Mouse (Mus musculus) ZHBTc4 (cell line): ENCODE data around the gene Rps26.
A peak's percentile ranks its signal among the peaks of the same experiment; 100 is the strongest.

Experiments used
- DNase-seq: peaks from one replicate; pipeline ENCODE4 v3.0.0-alpha.2; 2011; ENCODE audit warnings: low read depth, low spot score

Gene Rps26

DNA sequence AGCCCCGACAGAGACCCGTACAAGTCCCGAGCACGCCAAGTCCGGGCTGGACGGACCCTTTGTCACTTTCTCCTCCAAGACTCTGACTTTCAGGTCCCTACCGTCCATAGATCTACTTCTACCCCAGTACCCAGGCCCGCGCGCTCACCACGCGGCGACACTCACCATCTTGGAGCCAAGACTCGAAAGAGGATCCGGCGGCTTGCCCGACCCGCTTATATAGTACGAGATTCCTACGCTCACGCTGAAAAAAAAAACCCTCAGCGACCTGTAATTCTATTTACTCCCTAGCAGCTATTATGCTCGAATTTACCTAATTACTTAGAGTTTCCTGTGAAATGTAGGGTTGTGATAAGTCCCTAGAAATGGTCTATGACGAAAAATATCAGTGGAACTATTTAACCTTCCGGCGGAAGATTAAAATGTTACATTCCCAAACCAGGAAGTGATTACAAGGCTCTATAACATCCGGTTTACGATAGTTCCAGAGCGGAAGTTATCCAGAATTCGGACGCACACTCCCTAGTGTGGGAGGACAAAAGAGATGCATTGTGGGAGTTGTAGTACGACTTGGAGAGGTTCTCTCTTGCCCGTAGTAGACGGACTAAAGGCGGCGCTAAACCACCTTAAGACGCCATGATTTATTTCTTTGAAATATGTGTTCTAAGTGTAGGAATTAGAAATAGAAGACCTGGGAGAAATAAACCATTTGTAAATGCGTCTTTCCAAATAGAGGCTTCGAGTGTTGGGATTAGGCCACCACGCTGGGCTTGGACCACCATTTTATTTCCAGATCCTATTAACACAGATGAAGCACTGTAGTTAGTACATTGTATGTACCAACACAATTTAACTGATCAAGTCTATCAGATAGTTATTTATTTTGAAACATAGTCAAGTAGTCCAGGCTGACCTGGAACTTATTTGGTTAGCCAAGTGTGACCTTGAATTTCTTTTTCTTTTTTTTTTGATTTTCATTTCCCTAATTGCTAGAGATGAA lies at the start of gene Rps26:
Gene Rps26, minus strand, starts transcription at position 437 of the 1,000 bp plus-strand sequence.
- DNase-seq, result peak; percentile 98

DNA sequence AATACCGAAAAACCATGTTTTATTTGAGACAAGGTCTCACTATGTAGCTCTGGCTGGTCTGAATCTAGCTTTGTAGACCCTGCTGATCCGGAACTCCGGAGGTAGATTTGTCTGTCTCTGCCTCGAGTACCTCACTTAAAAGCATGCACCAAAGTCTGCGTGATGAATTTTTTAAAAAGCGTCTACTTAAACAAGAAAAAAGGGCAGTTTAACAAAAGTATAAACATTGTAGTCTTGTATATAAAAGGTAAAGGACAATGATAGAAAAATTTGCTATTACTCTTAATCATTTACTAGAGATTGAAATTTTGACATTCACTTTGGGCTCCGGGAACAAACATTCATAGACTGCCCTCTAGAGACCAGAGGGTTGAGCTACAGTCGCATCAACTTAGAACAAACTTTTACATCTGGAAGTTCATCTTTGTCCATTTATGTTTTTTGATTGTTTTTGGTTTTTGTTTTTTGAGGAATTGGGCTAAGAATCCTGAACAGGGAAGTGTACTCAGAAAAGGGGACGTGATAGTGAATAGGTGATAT lies 48.0 kb upstream of the Rps26 start:
- DNase-seq, result peak; percentile 41

DNA sequence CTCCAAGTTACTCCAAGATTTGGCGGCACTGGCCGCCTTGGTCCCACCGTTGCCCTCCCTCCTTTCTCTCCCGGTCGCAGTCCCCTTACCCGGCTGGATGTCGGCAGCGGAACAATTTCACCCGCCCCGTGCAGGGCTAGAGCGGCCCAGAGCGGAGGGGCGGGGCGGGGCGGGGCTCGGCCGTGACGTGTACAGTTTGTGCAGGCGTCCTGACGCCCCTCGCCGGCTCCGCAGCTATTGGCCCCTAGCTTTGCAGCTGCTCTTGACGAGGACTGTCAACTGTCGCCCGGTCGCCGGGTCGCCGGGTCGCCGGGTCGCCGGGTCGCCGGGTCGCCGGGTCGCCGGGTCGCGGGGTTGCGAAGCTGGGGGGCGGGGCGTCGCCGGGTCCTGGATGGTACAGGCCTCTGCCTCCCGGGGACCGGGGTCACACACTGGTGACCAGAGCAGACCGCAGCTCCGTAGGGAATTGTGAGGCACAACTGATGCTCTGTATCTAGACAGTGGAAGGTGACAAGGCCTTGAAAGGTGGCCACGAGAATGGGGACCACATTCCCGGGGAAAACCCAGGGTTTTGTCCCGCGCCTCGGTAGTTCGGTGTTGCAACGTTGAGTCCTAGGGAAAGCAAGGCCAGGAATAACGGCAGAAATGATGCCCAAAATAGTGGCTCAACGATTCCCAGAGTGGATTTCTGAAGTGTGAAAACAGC lies 47.4 kb upstream of the Rps26 start, which contains the start of gene Suox:
Gene Suox, minus strand, starts transcription at position 311 of the 706 bp plus-strand sequence.
- DNase-seq, result peak; percentile 93

DNA sequence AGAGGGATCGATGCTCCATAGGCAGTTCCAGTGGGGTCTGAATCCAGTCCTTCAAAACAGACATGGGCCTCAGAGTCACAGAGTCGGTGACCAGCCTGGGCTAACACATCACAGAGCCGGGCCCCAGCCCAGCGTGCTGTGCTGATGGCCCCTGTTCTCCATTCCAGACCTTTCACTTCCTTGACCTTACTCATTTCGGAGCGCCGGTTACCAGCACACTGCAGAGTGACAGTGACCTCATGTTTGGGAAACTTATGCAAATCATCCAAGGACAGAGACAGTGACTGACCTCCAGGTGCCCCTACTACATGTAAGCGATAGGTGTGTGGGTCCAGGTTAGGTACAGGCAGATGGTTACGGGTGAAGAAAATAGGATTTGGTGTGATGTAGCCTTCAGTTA lies 44.6 kb upstream of the Rps26 start:
- no peak for DNase-seq

DNA sequence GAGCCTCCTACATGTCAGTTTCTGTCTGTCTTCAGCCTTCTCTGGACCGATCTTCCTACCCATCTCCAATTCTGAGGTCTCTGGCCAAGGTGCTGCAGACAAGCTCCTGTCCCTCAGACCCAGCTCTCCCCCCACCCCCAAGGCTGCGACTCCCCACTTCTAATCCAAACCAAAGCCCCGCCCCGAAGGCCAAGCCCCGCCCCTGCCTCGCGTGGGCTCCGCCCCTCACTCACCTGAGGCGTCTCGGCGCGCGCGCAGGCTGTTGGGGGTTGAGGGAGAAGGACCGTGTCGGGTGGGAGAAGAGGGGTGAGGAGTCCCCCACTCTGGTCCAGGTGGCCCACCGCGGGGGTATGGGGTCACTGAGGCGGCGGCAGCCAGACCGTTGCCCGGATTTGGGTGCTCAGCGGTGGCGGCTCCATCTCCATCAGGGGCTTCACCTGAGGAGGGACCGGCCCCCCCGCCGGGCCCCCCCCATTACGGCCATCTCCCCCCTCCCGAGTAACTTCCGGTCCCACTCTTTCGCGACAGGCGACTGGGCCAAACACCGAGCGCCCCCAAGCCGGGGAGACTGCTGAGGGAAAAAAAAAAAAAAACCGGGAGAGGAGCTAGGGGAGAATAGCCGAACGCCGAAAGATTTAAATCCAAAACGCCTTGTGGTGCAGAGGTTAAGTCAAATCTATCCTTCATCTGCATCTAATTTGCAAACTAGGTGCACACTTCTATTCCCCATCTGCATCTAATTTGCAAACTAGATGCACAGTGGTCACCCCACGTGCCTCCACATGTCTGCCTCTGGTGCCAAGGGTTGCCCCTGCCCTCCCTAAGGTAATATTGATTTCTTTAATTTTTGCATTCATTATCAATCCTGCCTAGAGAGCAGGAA lies 42.5 kb upstream of the Rps26 start:
- peak; percentile 83 for DNase-seq

DNA sequence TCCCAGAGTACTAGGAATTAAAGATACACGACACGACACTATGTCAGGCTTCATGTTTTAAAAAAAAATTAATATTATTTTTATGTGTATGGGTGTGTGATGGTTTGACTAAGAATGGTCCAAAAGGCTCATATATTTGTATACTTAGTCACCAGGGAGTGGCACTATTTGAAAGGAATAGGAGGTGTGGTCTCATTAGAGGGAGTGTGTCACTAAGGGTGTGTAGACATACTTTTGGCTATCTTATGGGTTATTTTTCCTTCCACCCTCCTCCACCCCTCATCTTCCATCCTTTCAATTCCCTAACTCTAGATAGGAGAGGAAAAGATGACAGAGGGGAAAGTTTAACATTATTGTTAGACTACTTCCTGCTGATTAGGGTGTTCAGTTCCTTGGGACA lies 39.3 kb upstream of the Rps26 start:
- no peak for DNase-seq

DNA sequence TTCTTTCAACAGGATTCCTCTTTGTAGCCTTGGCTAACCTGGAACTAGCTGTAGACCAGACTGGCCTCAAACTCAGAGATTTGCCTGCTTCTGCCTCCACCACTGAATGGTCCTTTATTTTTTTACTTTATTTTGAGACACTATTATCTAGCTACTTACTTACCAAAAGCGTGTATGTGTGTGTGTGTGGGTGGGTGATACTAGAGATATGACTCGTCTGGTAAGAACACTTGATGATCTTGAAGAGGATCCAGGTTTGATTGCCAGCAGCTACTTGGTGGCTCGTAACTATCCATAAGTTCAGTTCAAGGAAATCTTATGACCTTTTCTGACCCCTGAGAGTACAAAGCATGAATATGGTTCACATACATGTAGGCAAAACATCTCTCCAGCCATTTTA lies 38.8 kb upstream of the Rps26 start:
- DNase-seq, result no peak

DNA sequence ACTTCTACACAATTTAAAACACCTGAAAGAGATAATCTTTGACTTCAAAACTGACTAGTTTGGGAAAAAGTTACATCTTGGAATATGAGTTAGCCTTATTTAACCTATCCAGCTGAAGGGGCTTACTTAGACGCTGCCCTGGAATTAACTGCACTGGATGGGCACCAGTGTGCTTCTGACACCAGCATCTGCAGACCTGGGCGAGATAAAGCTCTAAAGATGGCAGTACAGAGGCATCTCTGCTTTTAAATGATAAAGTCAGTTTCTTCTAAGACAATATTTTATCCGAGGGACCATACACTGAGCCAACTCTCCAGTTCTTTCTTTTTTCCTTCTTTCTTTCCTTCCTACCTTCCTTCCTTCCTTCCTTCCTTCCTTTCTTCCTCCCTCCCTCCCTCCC lies 38.3 kb upstream of the Rps26 start:
- DNase-seq, result no peak

DNA sequence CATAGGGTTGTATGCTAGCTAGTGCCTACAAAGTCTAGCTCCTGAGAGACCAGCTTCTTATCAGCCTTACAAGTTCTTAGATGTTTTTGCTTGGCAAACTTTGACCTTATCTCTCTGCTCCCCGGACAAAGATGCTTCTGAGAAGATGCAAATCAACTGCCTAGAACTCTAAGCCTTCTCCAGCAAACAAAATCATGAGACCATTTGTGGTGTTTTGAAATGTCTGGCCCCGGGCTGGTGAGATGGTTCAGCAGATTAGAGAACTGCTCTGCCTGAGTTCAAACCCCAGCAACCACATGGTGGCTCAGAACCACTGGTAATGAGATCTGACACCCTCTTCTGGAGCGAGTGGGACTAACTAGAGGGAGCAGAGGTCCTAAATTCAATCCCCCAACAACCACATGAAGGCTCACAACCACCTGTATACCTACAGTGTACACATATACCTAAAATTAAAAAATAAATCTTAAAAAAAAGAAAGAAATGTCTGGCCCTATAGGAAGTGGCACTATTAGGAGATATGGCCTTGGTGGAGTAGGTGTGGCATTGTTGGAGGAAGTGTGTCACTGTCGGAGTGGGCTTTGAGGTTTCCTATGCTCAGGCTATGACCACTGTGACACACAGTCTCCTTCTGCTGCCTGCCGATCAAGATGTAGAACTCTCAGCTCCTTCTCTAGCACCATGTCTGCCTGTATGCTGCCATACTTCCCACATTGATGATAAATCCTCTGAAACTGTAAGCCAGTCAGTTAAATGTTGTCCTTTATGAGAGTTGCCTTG lies 37.1 kb upstream of the Rps26 start:
- DNase-seq, result no peak

DNA sequence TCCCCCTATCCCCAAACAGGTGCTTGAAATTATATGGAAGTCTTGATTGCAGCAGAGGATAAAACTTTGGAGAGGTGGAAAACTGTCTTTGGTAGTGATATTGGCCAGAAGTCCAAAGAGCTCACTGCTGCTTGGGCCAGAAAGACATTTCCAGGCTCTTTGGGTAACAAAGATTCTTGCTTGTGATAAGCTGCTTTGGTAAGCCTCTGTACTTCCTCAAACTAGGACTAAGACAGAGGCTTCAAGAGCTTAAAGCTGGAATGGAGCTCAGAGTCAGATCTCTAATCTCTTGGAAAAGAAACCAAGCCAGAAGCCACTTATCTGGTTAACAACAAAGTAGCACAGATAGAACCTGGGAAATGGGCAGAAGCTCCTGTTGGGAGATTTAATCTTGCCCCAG lies 35.9 kb upstream of the Rps26 start:
- no peak for DNase-seq

DNA sequence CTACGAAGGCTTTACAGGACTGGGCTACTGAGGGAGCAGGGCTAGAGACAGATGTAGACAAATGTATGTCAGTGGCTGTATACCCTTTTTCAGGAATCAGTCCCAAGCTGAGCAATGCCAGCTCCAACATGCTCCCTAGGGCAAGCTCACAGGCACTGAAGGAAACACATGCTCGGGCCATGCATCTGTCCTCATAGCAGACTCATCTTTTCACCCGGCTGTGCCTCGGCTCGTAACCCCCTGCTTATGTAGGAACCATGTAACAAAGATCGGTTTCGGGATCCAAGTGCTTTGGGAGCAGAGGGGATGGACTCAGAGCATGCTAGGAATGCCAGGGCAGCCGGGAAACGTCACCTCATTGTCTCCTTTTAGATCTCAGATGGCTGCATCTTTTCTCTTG lies 32.9 kb upstream of the Rps26 start:
- DNase-seq, result no peak

DNA sequence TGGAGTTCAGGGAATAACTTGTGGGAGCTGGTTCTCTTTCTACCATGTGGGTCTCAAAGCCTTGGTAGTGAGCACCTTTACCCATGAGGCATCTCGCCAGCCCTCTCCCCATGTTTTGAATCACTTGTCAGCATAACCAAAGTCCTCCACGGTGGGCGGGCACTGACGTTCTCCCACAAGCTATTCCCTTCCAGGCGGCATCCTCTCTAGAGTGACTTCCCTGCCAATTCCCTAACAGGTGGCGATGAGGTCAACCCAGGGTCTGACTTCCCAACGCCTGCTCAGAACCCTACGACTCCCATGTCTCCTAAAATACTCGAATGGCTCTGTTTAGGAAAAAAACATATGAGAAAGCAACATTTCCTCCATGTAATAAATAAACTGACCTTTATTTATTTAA lies 31.3 kb upstream of the Rps26 start:
- no peak for DNase-seq

DNA sequence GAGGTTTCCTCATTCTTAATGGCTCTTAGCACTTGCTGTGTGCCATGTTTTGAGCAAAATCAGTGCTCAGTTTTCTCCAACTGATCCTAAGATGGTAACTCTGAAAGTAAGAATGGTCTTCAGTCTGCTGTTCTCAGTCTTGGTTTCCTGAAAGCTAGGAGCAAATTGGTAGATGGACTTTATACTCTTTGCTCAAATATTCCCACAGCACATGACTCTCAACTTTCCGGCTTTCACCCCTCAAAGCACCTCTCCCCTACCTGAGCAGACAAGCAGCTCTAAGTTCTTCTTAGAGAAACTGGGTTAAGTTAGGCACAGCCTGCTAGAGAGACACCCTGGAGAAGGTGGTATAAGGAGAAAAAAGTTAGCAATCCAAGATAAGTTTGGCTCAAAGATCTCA lies 30.2 kb upstream of the Rps26 start:
- DNase-seq, result no peak

DNA sequence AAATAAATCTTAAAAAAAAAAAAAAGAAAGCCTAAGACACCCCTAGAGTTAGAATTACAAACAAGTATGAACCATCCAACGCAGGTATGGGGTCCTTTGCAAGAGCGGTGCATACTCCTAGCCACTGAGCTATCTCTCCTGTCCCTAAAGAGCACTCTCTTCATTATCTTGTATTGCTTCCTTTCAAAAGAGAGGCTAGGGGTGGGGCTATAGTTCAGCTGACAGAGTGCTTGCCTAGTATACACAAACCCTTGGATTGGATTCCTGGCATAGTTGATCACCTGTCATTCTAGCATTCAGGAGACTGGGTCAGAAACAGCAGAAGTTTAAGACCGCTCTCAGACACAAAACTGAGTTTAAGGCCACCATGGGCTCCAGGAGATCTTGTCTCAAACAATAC lies 28.7 kb upstream of the Rps26 start:
- DNase-seq, result peak; percentile 40

DNA sequence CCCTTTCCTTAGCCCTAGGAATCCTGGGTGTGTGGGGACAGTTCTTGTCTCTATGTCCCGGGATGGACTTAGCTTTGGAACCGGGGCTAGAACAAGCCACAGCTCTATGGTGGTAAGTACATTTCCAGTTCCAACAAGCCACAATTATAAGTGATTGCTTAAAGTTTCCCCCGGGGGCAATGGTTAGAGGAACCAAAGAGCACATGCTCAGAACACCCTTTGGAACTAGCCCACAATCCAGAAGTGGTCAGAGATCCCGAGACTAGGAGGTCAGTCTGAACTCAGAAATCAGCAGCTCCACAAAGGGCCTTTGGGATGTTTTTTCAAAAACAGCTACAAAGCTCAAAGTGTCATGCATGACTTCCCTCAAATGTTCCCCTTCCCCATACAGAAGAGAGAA lies 27.3 kb upstream of the Rps26 start:
- no peak for DNase-seq

DNA sequence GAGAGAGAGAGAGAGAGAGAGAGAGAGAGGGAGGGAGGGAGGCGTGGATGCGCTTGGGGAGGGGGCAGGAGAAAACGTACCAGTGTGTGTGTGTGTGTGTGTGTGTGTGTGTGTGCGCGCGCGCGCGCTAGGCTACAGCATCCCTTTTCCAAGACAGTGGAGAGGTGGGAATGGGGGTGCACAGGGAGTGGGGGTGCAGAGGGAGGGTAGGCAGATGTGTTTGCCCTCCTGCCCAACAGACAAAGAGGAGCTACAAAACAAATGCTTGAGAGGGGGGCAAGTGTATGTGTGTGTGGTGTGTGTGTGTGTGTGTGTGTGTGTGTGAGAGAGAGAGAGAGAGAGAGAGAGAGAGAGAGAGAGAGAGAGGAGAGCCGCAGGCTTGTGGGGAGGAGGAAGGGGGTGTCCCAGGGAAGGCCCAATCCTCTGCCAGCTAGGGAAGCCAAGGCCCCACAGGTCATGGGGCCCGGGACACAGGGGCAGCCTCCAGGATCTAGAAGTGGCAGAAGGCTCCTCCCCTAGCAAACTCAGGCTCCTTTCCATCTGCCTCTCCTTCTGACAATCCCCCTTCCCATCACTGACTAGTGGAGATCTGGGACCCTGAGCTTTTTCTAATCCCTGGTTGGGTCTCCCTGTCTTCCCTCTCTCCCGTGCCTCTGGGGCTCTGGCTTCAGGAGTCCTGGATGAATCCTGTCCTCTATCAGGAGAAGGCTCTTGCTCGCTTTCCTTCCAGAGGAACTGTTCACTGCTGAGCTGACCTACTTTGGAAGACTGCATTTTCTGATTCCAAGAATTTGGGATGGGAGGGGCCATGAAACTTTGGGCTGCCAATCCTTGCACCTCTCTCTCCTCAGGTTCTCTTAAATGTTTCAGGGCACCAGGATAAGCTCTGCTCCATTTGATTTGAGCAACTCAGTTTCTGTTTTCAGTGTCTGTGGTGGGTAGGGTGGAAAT lies 19.9 kb upstream of the Rps26 start:
- no peak for DNase-seq

DNA sequence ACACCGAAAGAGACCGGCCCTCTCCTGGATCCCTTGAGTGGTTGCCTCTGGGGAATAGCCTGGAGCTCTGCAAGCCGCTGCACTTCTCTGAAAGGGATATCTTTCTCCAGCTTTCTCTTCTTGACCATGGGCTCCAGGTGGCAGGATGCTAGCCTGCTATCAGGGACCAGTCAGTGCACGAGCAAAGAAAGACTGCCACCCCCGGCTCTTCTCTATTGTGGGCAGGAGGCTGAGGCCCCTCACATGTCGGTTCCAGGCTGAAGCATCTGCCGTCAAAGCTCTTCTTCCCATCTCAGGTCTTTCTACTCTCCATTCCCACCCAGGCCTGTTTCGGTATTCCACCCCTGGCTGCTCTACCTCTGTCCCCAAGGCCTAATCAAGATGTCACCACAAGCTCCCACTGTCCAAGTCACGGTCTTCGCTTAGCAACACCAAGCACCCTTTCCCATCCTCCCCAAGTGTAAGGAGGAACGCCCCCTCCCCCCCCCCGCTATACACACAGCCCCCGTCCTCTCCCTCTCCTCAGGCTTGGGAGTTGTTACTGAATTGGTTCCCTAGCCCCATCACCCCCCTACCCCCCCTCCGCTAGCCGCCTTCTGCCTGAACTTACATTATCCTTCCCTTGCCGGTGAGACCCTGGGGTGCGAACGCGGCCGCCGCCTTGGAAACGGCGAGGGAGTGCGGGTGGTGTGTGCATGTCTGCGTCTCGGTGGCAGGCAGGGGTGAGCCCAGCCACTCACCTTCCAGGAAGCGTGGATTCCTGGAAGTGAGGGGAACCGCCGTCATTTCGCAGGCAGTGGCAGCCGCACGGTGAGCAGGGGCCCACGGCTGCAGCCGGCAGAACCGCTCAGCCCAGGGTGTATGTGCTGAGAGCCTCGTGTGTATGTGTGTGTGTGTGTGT lies 18.8 kb upstream of the Rps26 start, which contains the start of gene Ikzf4:
Gene Ikzf4, minus strand, starts transcription at position 881 of the 901 bp plus-strand sequence.
- peak; percentile 75 for DNase-seq

DNA sequence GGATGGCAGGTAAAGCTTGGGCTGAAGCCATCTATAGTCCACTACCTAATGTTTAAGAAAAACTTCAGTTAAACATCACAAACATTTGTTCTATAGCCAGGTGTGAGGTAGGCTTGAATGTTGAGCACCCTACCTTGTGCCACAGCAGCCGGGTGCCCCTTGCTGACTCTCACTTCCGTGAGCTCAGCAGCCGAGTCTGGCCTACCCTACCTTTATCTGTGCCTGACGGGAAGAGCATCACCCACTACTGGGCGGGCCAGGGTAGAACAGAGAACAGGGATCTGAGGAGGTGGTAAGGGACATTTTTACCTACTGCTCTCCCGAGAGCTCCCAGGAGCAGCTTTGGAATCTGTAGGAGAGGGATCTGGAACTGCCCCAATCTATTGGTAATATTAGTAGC lies 16.2 kb upstream of the Rps26 start:
- DNase-seq, result no peak
